Mouse (Mus musculus): ENCODE measurements around the gene Gabarap. TPM values are rescaled to one million over a fixed set of nuclear protein-coding genes. Genes with fewer than 3 reads are reported as not detected.
A peak's percentile ranks its signal among the peaks of the same experiment; 100 is the strongest.
"Not testable (repeated sequence)": the region's sequence is repeated elsewhere in the genome, so short reads cannot be mapped to it uniquely, and the experiment has no call there.

Gabarap gene
- polyA plus RNA-seq, 1 experiment from 2014 or later, result 437 TPM

DNA sequence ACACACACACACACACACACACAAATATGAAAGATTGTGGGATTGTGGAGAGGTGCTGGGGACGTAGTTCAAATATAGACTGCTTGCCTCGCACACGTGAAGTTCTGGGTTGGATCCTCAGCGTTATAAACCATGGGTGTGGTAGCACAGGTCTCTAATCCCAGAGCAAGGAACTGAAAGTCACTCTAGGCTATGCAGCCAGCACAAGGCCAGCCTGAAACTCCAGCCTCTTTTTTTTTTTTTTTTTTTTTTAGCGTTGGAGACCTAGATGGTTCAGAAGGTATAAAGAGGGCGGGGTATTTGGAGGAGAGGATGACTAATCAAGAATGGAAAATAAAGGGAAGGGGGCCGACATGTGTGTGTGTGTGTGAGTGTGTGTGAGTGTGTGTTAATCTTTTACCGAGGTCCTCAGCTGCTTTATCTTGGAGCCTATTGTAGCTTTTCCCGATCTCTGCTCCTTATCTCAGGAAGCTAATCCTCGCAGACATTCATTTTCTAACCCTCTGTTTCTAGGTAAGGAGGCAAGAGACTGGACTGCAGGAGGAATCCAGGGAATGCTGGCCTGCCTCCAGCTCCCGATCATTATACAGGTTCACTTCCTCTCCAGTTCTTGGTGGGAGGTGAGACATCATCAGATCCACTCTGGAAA is 37.6 kb upstream of the Gabarap start:
- Histone ChIP-seq H3K4me3 (ENCODE audit: low read length) (no peak overlapping the region), H3K4me2 (replicated peaks; ENCODE audit: low read depth, low read length) (no peak overlapping the region), H3K9ac (replicated peaks; ENCODE audit: low read length) (no peak overlapping the region), H3K27me3 (ENCODE audit: insufficient read depth, low read length) (no peaks in the 10 kb centered on the region; the same call in 1 of the 2 replicates), H3K4me1 (ENCODE audit: insufficient read depth, low read length) (peaks cover 4% of the 10 kb centered on the region), H3K9me3 (ENCODE audit: low read length) (no peaks in the 10 kb centered on the region), H3K36me3 (ENCODE audit: insufficient read depth, low read length) (no peaks in the 10 kb centered on the region), H3K27ac (ENCODE audit: low read length) (no peak overlapping the region)
- ATAC-seq (ENCODE audit: low FRiP score, low TSS enrichment), result no peak
- WGBS, result 58% methylated on average over 11 of the region's 11 CpGs

DNA sequence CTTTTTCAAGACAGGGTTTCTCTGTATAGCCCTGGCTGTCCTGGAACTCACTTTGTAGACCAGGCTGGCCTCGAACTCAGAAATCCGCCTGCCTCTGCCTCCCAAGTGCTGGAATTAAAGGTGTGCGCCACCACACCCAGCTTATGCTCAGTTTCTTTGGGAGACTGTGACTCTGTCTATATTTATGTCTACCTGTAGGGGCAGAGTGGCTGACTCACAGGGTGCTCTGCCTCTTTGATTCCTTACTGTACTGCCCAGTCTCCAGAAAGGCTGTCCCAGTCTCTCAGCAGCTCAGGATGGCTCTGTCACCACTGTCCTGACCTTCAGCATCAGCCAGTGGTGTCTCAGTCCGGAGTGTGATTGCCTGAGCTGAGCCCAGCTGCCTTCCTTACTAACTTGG is 35.3 kb upstream of the Gabarap start:
- H3K9me3 ChIP-seq (ENCODE audit: low read length); H3K9ac ChIP-seq (replicated peaks; ENCODE audit: low read length); H3K4me1 ChIP-seq (ENCODE audit: insufficient read depth, low read length); ATAC-seq (ENCODE audit: low FRiP score, low TSS enrichment); H3K4me3 ChIP-seq (ENCODE audit: low read length); H3K27ac ChIP-seq (ENCODE audit: low read length); H3K36me3 ChIP-seq (ENCODE audit: insufficient read depth, low read length); H3K27me3 ChIP-seq (ENCODE audit: insufficient read depth, low read length); H3K4me2 ChIP-seq (replicated peaks; ENCODE audit: low read depth, low read length): not testable (repeated sequence)
- 69% methylated on average over 3 of the region's 4 CpGs for WGBS

DNA sequence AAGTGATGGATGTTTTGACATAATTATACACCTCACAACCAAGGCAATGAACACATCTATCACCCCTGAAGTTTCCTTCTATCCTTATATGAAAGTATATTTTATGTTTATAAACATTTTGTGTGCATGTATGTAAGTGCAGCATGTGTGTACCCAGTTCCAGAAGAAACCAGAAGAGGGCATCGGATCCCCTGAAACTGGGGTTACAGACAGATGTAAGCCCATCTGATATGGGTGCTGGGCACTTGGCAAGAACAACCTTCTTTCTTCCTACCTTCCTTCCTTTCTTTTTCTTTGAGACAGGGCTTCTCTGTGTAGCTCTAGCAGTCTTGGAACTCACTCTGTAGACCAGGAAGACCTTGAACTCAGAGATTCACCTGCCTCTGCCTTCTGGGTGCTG is 34.7 kb upstream of the Gabarap start:
- no peaks in the 10 kb centered on the region for H3K27me3 ChIP-seq (ENCODE audit: insufficient read depth, low read length)
- H3K4me2 ChIP-seq (replicated peaks; ENCODE audit: low read depth, low read length), result no peak overlapping the region
- no peak for ATAC-seq (ENCODE audit: low FRiP score, low TSS enrichment)
- H3K9ac ChIP-seq (replicated peaks; ENCODE audit: low read length), result no peak overlapping the region
- H3K9me3 ChIP-seq (ENCODE audit: low read length), result no peaks in the 10 kb centered on the region
- H3K36me3 ChIP-seq (ENCODE audit: insufficient read depth, low read length), result no peaks in the 10 kb centered on the region
- H3K4me1 ChIP-seq (ENCODE audit: insufficient read depth, low read length), result no peaks in the 10 kb centered on the region
- no peak overlapping the region for H3K27ac ChIP-seq (ENCODE audit: low read length)
- 72% methylated on average over 1 of the region's 1 CpGs for WGBS
- no peak overlapping the region for H3K4me3 ChIP-seq (ENCODE audit: low read length)

DNA sequence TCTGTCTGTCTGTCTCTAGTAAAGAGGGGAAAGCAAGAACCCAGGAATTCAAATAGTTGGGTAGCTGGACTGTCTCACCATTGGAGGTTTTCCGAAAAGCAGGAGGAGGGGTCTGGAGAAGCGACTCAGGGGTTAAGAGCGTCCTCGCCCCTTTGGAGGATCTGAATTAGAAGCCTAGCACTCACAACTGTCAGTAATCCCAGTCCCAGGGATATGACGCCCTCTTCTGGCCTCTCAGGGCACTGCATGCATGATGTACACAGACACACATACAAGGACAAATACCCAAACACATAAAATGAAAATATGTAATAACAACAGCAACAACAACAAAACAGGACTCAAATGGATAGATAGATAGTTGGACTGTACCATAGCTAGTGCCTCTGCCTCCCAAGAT is 30.3 kb upstream of the Gabarap start:
- no peak overlapping the region for H3K9ac ChIP-seq (replicated peaks; ENCODE audit: low read length)
- no peaks in the 10 kb centered on the region for H3K4me1 ChIP-seq (ENCODE audit: insufficient read depth, low read length)
- H3K36me3 ChIP-seq (ENCODE audit: insufficient read depth, low read length), result no peaks in the 10 kb centered on the region
- no peak overlapping the region for H3K4me3 ChIP-seq (ENCODE audit: low read length)
- H3K9me3 ChIP-seq (ENCODE audit: low read length), result no peaks in the 10 kb centered on the region
- H3K27ac ChIP-seq (ENCODE audit: low read length), result no peak overlapping the region
- no peak overlapping the region for H3K4me2 ChIP-seq (replicated peaks; ENCODE audit: low read depth, low read length)
- peaks cover 35% of the 10 kb centered on the region for H3K27me3 ChIP-seq (ENCODE audit: insufficient read depth, low read length)
- 38% methylated on average over 5 of the region's 5 CpGs for WGBS
- no peak for ATAC-seq (ENCODE audit: low FRiP score, low TSS enrichment)

DNA sequence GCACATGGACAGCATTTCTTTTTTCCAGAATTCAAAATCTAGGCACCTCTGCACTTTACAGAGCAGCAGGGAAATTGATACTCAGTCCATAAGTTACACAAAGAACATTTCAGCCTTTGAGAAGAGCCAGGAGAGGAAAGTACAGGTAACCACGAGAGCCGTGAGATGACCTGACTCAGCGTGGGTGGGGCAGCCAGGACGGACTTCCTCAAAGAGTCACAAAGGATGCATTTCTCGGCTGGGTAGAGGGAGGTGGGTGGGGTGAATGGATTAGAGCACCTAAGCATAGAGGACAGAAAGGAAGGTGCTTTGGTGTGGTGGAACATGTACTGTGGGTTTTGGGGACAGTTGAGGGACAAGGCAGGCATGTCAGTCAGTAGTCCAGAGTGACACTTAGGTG is 29.1 kb upstream of the Gabarap start:
- Histone ChIP-seq H3K4me3 (ENCODE audit: low read length) (no peak overlapping the region), H3K4me1 (ENCODE audit: insufficient read depth, low read length) (peaks cover 6% of the 10 kb centered on the region; the same call in 1 of the 2 replicates), H3K36me3 (ENCODE audit: insufficient read depth, low read length) (no peaks in the 10 kb centered on the region), H3K27ac (ENCODE audit: low read length) (no peak overlapping the region), H3K9ac (replicated peaks; ENCODE audit: low read length) (no peak overlapping the region), H3K27me3 (ENCODE audit: insufficient read depth, low read length) (peaks cover 43% of the 10 kb centered on the region), H3K9me3 (ENCODE audit: low read length) (no peaks in the 10 kb centered on the region), H3K4me2 (replicated peaks; ENCODE audit: low read depth, low read length) (no peak overlapping the region)
- 26% methylated on average over 5 of the region's 5 CpGs for WGBS
- ATAC-seq (ENCODE audit: low FRiP score, low TSS enrichment), result no peak

DNA sequence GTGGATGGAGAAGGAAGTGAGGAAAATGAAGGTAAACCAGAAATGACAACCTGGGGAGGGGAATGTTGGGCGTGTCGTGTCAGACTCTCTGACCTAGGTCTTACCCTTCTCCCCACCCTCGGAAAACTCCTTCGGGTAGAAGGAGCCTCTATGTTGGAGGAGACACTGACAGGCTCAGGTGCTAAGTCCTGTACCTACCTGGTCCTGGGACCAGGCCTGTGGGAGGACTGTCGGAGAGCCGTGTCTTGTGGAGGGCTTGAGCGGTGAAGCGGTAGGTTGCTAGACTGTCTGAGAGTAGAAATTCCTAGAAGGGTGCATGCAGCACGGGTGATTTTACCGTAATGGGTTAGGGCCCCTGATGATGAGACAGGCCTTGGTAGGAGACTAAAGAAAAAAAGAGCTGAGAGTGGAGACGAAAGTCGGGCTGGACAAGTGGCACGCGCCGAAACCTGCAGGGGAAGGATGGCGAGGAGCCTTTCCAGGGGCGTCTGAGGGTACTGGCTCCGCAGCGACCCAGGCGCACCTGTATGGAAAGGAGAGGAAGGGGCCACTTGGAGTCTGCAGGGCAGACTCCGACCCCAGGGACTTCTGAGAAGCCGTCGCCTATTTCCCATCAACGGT is 26.2 kb upstream of the Gabarap start, which contains the start of gene Cldn7:
Cldn7 (plus strand) TSS at position 130 of the 621 bp plus-strand sequence.
- no peak; the same call in 1 of the 2 replicates for ATAC-seq (ENCODE audit: low FRiP score, low TSS enrichment)
- peak within 1 kb of the TSS; percentile 70 for H3K9ac ChIP-seq (replicated peaks; ENCODE audit: low read length)
- H3K27ac ChIP-seq (ENCODE audit: low read length), result peak within 1 kb of the TSS; percentile 80
- no peaks in the 10 kb centered on the region for H3K9me3 ChIP-seq (ENCODE audit: low read length)
- H3K4me3 ChIP-seq (ENCODE audit: low read length), result peak within 1 kb of the TSS; percentile 54
- H3K36me3 ChIP-seq (ENCODE audit: insufficient read depth, low read length), result peaks cover 15% of the 10 kb centered on the region
- H3K4me2 ChIP-seq (replicated peaks; ENCODE audit: low read depth, low read length), result peak within 1 kb of the TSS; percentile 61
- peaks cover 45% of the 10 kb centered on the region for H3K27me3 ChIP-seq (ENCODE audit: insufficient read depth, low read length)
- H3K4me1 ChIP-seq (ENCODE audit: insufficient read depth, low read length), result peaks cover 10% of the 10 kb centered on the region; the same call in 1 of the 2 replicates
- WGBS, result 6% methylated on average over 24 of the region's 24 CpGs

DNA sequence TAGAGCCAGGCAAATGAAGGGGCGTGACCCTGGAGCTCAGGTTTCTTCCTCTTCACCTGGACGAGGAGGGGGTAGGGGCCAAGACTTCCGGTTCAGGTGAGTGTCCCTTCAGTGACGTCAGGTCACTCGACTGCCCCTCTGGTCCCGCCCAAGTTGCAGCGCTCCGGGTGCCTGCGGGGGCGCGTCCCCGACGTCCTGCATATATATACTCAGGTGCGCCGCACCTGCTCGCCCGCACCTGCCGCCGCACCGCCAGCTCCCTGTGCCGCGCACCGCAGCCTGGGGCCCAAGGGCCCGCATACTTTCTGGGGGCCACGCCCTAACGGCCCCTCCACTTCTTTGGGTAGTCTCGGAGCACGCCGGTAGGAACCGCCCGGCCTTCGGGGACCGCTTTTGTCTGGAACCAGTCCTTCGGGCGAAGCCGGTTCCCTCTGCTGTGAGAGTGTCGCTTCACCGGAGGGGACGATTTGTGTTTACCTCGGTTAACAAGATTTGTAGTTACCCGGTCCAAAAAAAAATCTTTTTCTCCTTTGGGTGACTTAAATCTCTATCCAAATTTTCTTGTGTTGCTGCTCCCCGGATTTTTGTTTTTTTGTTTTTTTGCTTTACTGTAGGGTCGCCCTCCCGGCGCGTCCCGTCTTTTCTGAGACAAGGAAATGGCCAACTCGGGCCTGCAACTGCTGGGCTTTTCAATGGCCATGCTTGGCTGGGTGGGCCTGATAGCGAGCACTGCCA is 25.5 kb upstream of the Gabarap start:
- H3K9ac ChIP-seq (replicated peaks; ENCODE audit: low read length), result peak overlapping the region; percentile 70
- peak overlapping the region; percentile 61 for H3K4me2 ChIP-seq (replicated peaks; ENCODE audit: low read depth, low read length)
- peaks cover 16% of the 10 kb centered on the region; the same call in 1 of the 2 replicates for H3K4me1 ChIP-seq (ENCODE audit: insufficient read depth, low read length)
- peak; percentile 66 for ATAC-seq (ENCODE audit: low FRiP score, low TSS enrichment)
- H3K27ac ChIP-seq (ENCODE audit: low read length), result peak overlapping the region; percentile 80
- H3K36me3 ChIP-seq (ENCODE audit: insufficient read depth, low read length), result peaks cover 21% of the 10 kb centered on the region
- peak overlapping the region; percentile 54 for H3K4me3 ChIP-seq (ENCODE audit: low read length)
- no peaks in the 10 kb centered on the region for H3K9me3 ChIP-seq (ENCODE audit: low read length)
- WGBS, result 2% methylated on average over 49 of the region's 49 CpGs
- H3K27me3 ChIP-seq (ENCODE audit: insufficient read depth, low read length), result peaks cover 45% of the 10 kb centered on the region

DNA sequence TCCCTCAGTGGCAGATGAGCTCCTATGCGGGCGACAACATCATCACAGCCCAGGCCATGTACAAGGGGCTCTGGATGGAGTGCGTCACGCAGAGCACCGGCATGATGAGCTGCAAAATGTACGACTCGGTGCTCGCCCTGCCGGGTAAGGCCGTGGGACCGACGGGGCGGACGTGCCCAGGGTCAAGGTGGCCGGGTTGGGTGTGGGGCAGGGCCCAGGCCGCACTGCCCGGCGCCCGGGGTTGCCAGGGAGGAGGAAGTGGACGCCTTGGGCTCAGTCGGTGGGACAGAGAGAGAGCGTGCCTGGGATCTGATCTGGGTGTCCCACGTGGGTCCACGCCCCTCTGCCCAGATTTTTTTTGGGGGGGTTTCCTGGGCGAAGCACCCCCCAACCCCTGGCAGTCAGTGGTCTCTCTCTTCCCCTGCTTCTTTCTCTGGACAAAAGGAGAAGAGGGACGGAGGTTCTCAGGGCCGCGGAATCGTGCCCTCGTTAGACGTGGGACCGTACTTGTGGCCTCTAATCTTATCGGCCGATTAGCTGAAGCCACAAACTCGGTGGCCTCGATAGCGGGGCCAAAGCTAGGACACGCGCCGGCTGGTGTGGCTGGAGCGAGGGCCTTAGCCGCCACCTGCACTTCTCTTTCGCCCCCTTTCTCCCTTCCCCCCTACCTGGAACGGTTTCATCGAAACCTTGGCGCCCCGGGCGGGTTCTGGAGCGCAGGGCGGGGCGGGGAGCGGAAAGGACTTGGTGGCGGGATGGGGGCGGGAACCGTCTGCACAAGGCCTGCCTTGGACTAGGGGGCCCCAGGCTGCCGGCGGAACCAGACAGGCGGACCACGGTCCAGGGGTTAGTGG is 24.7 kb upstream of the Gabarap start:
- ATAC-seq (ENCODE audit: low FRiP score, low TSS enrichment), result peak; percentile 80
- peak overlapping the region; percentile 54 for H3K4me3 ChIP-seq (ENCODE audit: low read length)
- H3K36me3 ChIP-seq (ENCODE audit: insufficient read depth, low read length), result peaks cover 21% of the 10 kb centered on the region
- peak overlapping the region; percentile 80 for H3K27ac ChIP-seq (ENCODE audit: low read length)
- H3K4me1 ChIP-seq (ENCODE audit: insufficient read depth, low read length), result peaks cover 16% of the 10 kb centered on the region; the same call in 1 of the 2 replicates
- H3K9ac ChIP-seq (replicated peaks; ENCODE audit: low read length), result peak overlapping the region; percentile 70
- under 1% methylated on average over 59 of the region's 59 CpGs for WGBS
- no peaks in the 10 kb centered on the region for H3K9me3 ChIP-seq (ENCODE audit: low read length)
- H3K4me2 ChIP-seq (replicated peaks; ENCODE audit: low read depth, low read length), result peak overlapping the region; percentile 61
- H3K27me3 ChIP-seq (ENCODE audit: insufficient read depth, low read length), result peaks cover 45% of the 10 kb centered on the region

DNA sequence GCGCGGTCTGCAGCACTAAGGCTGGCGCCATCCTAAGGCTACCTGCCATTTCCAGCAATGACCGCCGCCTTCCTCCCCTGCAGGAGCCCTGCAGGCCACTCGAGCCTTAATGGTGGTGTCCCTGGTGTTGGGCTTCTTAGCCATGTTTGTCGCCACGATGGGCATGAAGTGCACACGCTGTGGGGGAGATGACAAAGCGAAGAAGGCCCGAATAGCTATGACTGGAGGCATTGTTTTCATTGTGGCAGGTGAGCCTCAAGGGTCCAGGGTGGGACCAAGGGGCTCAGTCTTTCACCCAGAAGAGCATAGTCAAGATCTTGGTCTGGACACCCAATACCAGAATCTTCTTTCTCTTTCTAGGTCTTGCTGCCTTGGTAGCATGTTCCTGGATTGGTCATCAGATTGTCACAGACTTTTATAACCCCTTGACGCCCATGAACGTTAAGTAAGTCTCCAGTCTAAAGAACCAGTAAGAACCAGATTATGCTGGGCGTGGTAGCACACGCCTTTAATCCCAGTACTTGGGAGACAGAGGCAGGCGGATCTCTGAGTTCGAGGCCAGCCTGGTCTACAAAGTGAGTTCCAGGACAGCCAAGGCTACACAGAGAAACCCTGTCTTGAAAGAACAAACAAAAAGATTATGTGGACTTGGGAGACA is 24.0 kb upstream of the Gabarap start:
- Histone ChIP-seq H3K9me3 (ENCODE audit: low read length) (no peaks in the 10 kb centered on the region), H3K4me1 (ENCODE audit: insufficient read depth, low read length) (peaks cover 16% of the 10 kb centered on the region; the same call in 1 of the 2 replicates), H3K27me3 (ENCODE audit: insufficient read depth, low read length) (peaks cover 44% of the 10 kb centered on the region), H3K27ac (ENCODE audit: low read length) (peak overlapping the region; percentile 80), H3K4me3 (ENCODE audit: low read length) (peak overlapping the region; percentile 54), H3K9ac (replicated peaks; ENCODE audit: low read length) (peak overlapping the region; percentile 57), H3K36me3 (ENCODE audit: insufficient read depth, low read length) (peaks cover 21% of the 10 kb centered on the region), H3K4me2 (replicated peaks; ENCODE audit: low read depth, low read length) (peak overlapping the region; percentile 61)
- no peak for ATAC-seq (ENCODE audit: low FRiP score, low TSS enrichment)
- WGBS, result 32% methylated on average over 17 of the region's 17 CpGs

Measured in kidney, embryonic 16.5 days (tissue).